Mouse (Mus musculus) stomach, postnatal 0 days (tissue): ENCODE data around the gene Olfr391-ps. TPM values are rescaled to one million over a fixed set of nuclear protein-coding genes. Genes with fewer than 3 reads are reported as not detected.

Source experiments
- ATAC-seq: fragments of 200-750 bp; cut with Nextera tagmentation; 2 replicates; pipeline ENCODE4 v1.8.0; 2017; ENCODE audit not compliant: low FRiP score, low TSS enrichment
- DNase-seq: peaks from one replicate; pipeline ENCODE4 v3.0.0-alpha.2; 2016; ENCODE audit warnings: low spot score
- H3K27ac ChIP-seq: fragments of 300-500 bp; sonication (generic); replicated peaks from 2 replicates; pipeline ENCODE4 v1.5.1; 2014; ENCODE audit warnings: mild to moderate bottlenecking, control low read depth
- H3K27me3 ChIP-seq: fragments of 300-500 bp; sonication (generic); 2 replicates; pipeline ENCODE4 v1.6.1; 2014; ENCODE audit warnings: low read length; ENCODE audit not compliant: control insufficient read depth, insufficient read depth
- H3K36me3 ChIP-seq: fragments of 300-500 bp; sonication (generic); 2 replicates; pipeline ENCODE4 v1.6.1; 2014; ENCODE audit warnings: low read length, mixed read lengths; ENCODE audit not compliant: control insufficient read depth, insufficient read depth
- H3K4me1 ChIP-seq: fragments of 300-500 bp; sonication (generic); replicated peaks from 2 replicates; pipeline ENCODE4 v1.6.1; 2014; ENCODE audit warnings: antibody characterized with exemption; ENCODE audit not compliant: control insufficient read depth, insufficient read depth
- H3K4me2 ChIP-seq: fragments of 300-500 bp; sonication (generic); replicated peaks from 2 replicates; pipeline ENCODE4 v1.6.1; 2014; ENCODE audit warnings: low read depth, mild to moderate bottlenecking, control low read depth, moderate library complexity
- H3K4me3 ChIP-seq: fragments of 300-500 bp; sonication (generic); 2 replicates; pipeline ENCODE4 v1.5.1; 2014; ENCODE audit warnings: low read depth, low read length, control low read depth
- H3K9ac ChIP-seq: fragments of 300-500 bp; sonication (generic); 2 replicates; pipeline ENCODE4 v1.6.1; 2014; ENCODE audit warnings: mild to moderate bottlenecking, low read length, control low read depth, mixed read lengths
- H3K9me3 ChIP-seq: fragments of 300-500 bp; sonication (generic); 2 replicates; pipeline ENCODE4 v1.6.1; 2016; ENCODE audit warnings: low read length; ENCODE audit not compliant: control insufficient read depth
- CTCF ChIP-seq: IDR thresholded peaks from 2 replicates; pipeline ENCODE4 v1.5.1; 2016; ENCODE audit warnings: antibody characterized with exemption, low read depth, mild to moderate bottlenecking, moderate library complexity
- EP300 ChIP-seq: optimal IDR thresholded peaks from 2 replicates; pipeline ENCODE3; 2016; ENCODE audit warnings: antibody characterized with exemption
- WGBS: fragments of 180-500 bp; shearing (Covaris S2); extraction: QIAGEN DNeasy Blood & Tissue Kit; methylation state at CpG from one replicate; pipeline ENCODE4 v1.1.7; 2014; 5-methylcytosine and 5-hydroxymethylcytosine counted together
- polyA plus RNA-seq: library from polyadenylated mRNA; unstranded; fragments of >200 nt; fragmentation: Nextera tagmentation; extraction: Ambion mirVana; gene quantifications from 2 replicates; pipeline ENCODE4 v1.2.1, GENCODE M21; 2015

Olfr391-ps gene
- polyA plus RNA-seq, result not detected in 2 replicates

DNA sequence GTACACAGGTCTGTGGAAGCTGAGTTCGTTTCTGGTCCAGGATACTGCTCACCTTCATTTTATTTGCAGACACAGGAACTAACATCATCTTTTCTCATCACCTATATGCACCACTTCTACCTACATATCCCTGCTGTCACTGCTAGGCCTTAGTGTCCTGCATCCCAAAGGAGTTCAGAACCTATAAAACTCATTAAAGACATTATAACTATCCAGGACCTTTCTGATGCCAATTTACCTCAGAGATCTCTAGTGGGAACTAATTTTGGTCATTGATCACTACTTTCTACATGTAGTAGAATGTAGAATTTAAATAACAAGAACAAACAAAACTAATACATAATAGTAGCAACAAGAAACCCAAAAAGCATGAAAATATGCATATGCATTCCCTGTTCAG, at the start of gene Olfr391-ps:
TSS of gene Olfr391-ps (minus strand) at position 101 of the 400 bp plus-strand sequence.
- 11% methylated on average over 1 of the region's 1 CpGs for WGBS
- TF ChIP-seq CTCF (no peak), EP300 (no peak)
- Histone ChIP-seq H3K4me2 (no peak within 1 kb of the TSS), H3K27me3 (no peaks in the 10 kb centered on the region), H3K27ac (no peak within 1 kb of the TSS), H3K4me3 (no peak within 1 kb of the TSS), H3K4me1 (no peaks in the 10 kb centered on the region), H3K9me3 (no peaks in the 10 kb centered on the region), H3K36me3 (no peaks in the 10 kb centered on the region), H3K9ac (no peak within 1 kb of the TSS)
- ATAC-seq (no peak), DNase-seq (no peak)

DNA sequence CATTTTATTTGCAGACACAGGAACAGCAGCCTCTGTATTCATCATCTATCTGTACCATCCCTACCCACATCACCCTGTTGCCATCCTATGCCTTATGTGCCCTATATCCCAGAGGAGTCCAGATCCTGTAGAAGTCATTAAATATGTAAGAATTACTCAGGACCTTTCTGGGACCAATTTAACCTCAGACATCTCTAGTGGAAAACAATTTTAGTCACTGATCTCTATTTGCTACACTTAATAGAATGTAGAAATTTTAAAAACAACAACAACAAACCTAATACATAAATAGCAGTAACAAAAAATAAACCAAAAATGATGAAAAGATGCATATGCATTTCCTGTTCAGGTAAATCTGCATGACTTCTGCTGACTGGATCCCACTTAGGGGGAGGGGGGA, 48.5 kb upstream of the Olfr391-ps start, which contains the start of gene Olfr393:
TSS of gene Olfr393 (minus strand) at position 101 of the 400 bp plus-strand sequence.
- Histone ChIP-seq H3K4me1 (no peaks in the 10 kb centered on the region), H3K27ac (no peak within 1 kb of the TSS), H3K9ac (no peak within 1 kb of the TSS), H3K36me3 (no peaks in the 10 kb centered on the region), H3K4me3 (no peak within 1 kb of the TSS), H3K9me3 (no peaks in the 10 kb centered on the region), H3K27me3 (no peaks in the 10 kb centered on the region), H3K4me2 (no peak within 1 kb of the TSS)
- TF ChIP-seq CTCF, result no peak
- no peak for TF ChIP-seq EP300
- DNase-seq (no peak), ATAC-seq (no peak)

DNA sequence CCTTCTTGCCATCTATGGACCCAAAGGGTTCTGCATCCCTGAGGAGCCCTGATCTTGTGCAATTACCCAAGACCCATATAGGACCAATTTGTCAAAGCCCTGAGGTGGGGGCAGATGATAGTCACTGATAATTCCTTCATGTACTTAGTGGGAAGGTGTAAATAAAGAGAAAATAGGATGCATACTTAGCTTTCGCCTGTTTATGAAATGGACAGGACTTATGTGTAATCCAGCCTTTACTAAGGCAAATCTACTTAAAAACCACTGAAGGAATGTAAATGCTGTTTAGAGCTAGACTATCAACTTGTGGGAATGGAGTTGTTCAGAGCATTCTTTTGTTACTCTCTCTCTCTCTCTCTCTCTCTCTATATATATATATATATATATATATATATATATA, 14.1 kb upstream of the Olfr391-ps start, which contains the start of gene Olfr392:
TSS of gene Olfr392 (minus strand) at position 101 of the 400 bp plus-strand sequence.
- Histone ChIP-seq H3K27ac (no peak within 1 kb of the TSS), H3K27me3 (no peaks in the 10 kb centered on the region), H3K4me1 (no peaks in the 10 kb centered on the region), H3K9ac (no peak within 1 kb of the TSS), H3K9me3 (no peaks in the 10 kb centered on the region), H3K36me3 (no peaks in the 10 kb centered on the region), H3K4me3 (no peak within 1 kb of the TSS), H3K4me2 (no peak within 1 kb of the TSS)
- no peak for DNase-seq
- WGBS, result 92% methylated on average over 1 of the region's 1 CpGs
- TF ChIP-seq CTCF (no peak), EP300 (no peak)
- ATAC-seq, result no peak

DNA sequence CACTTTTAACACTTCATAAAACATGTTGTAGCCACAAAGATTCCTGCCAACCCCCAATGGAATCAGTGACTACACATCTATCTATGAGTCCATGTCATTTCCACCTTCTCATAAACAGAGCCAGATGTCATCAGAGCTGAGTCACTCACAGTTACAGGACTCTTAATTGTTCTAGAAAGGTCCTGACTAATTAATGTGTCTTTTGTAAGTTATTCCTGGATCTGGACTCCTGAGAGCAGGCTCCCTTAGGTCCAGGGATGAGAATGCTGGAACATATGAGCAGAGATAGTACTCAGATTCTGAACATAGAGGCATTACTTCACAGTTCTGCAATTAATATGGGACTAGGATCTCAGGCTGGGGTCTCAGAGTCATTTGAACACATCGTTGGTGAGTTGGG, 20.2 kb downstream of the Olfr391-ps start, which contains the start of gene Olfr390:
TSS of gene Olfr390 (plus strand) at position 301 of the 400 bp plus-strand sequence.
- no peak for TF ChIP-seq EP300
- TF ChIP-seq CTCF, result no peak
- no peak for DNase-seq
- H3K4me3 ChIP-seq, result no peak within 1 kb of the TSS
- H3K9ac ChIP-seq, result no peak within 1 kb of the TSS
- H3K9me3 ChIP-seq, result no peaks in the 10 kb centered on the region
- no peak within 1 kb of the TSS for H3K4me2 ChIP-seq
- no peak for ATAC-seq
- no peaks in the 10 kb centered on the region for H3K27me3 ChIP-seq
- no peaks in the 10 kb centered on the region for H3K4me1 ChIP-seq
- H3K36me3 ChIP-seq, result no peaks in the 10 kb centered on the region
- H3K27ac ChIP-seq, result no peak within 1 kb of the TSS
- 53% methylated on average over 1 of the region's 1 CpGs for WGBS

DNA sequence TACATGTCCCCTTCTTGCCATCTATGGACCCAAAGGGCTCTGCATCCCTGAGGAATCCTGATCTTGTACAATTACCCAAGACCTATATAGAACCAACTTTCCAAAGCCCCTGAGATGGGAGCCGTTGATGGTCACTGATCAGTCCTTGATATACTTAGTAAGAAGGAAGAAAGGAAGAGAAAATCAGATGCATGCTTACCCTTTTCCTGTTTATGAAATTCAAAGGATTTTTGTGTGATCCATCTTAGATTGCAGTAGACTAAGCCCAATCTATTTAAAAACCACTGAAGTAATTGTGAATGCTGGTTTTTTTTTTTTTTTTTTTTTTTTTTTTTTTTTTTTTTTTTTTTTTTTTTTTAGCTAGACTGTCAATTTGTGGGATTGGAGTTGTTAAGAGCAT, 22.2 kb downstream of the Olfr391-ps start, which contains the start of gene Olfr389:
TSS of gene Olfr389 (minus strand) at position 101 of the 400 bp plus-strand sequence.
- DNase-seq (no peak), ATAC-seq (no peak)
- no peak within 1 kb of the TSS for H3K27ac ChIP-seq
- 90% methylated on average over 1 of the region's 1 CpGs for WGBS
- H3K36me3 ChIP-seq, result no peaks in the 10 kb centered on the region
- H3K4me3 ChIP-seq, result no peak within 1 kb of the TSS
- no peak for TF ChIP-seq EP300
- no peak for TF ChIP-seq CTCF
- H3K9ac ChIP-seq, result no peak within 1 kb of the TSS
- H3K27me3 ChIP-seq, result no peaks in the 10 kb centered on the region
- H3K9me3 ChIP-seq, result no peaks in the 10 kb centered on the region
- no peaks in the 10 kb centered on the region for H3K4me1 ChIP-seq
- H3K4me2 ChIP-seq, result no peak within 1 kb of the TSS

DNA sequence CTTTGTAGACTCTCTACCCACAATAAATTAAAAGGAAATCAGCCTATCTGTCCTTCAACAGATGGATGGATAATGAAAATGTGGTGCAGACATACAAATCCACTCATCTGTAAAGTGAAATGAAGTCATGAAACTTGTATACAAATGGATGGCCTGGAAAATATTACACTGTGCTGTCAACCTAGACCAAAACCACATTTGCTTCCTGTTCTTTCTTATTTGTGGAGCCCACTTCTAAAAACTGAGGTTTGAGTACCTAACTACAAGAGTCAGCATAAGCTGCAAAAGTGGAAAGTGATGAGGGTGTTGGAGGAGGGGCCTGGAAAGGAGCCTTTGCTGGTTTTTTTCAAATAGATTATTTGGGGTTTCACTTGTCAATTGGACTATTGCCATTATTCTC, 43.7 kb downstream of the Olfr391-ps start:
- DNase-seq (no peak), ATAC-seq (no peak)
- Histone ChIP-seq H3K4me1 (no peaks in the 10 kb centered on the region), H3K9me3 (no peaks in the 10 kb centered on the region), H3K27ac (no peak overlapping the region), H3K9ac (no peak overlapping the region), H3K4me2 (no peak overlapping the region), H3K4me3 (no peak overlapping the region), H3K36me3 (no peaks in the 10 kb centered on the region), H3K27me3 (no peaks in the 10 kb centered on the region)
- TF ChIP-seq EP300 (no peak), CTCF (no peak)

Other genes with a start within 250 kb of the Olfr391-ps start
- gene Olfr385, start 210.0 kb downstream of the Olfr391-ps start, polyA plus RNA-seq, result not detected in 2 replicates
- gene Olfr384, start 204.5 kb downstream of the Olfr391-ps start, polyA plus RNA-seq, result not detected in 2 replicates
- not detected in 2 replicates for gene Zfp735, start 114.3 kb downstream of the Olfr391-ps start, polyA plus RNA-seq
- gene Olfr389, start 22.3 kb downstream of the Olfr391-ps start, polyA plus RNA-seq, result not detected in 2 replicates
- not detected in 2 replicates for gene Olfr390, start 20.1 kb downstream of the Olfr391-ps start, polyA plus RNA-seq
- not detected in 2 replicates for gene Olfr392, start 14.0 kb upstream of the Olfr391-ps start, polyA plus RNA-seq
- not detected in 2 replicates for gene Olfr393, start 48.4 kb upstream of the Olfr391-ps start, polyA plus RNA-seq
- not detected in 2 replicates for gene Olfr394, start 87.7 kb upstream of the Olfr391-ps start, polyA plus RNA-seq
- gene Olfr395, start 106.2 kb upstream of the Olfr391-ps start, polyA plus RNA-seq, result not detected in 2 replicates
- 0.08 TPM in 1 of 2 replicates, not detected in the other for gene Olfr23, start 133.6 kb upstream of the Olfr391-ps start, polyA plus RNA-seq
- not detected in 2 replicates for gene Olfr397, start 157.8 kb upstream of the Olfr391-ps start, polyA plus RNA-seq
- 0.01 TPM in 1 of 2 replicates, not detected in the other for gene Olfr398, start 187.4 kb upstream of the Olfr391-ps start, polyA plus RNA-seq